ENCODE assay signal across 12 mouse cellular contexts in the genomic region with DNA sequence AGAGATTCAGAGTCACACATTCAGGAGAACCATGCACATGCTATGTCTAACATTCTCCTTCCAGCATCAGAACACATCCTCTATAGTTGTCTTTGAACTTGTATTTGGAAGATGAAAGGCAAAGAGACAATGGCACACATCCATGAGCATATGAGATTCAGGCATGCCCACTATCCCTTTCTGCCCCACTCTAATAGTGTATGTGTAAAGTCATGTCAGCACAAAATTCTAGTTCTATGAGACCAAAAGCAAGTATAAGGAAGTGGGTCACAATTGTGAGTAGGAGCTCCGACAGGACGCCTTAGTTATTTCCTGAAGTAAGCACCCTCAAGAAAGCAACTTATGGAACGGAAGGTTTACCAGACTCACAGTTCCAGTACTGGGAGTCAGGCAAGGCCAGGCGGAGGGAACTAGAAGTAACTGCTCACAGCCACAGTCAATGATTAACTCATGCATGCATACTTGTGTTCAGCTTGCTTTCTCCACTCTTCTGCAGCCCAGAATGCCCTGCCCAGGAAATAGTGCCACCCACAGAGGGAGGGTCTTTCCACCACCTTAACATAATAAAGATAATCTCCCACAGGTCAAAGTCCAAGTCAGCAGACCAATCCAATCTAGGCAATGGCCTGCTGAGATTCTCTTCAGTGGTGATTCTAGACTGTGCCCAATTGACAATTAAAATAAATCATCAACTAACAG.
A peak's percentile ranks its signal among the peaks of the same experiment; 100 is the strongest.
DNase-seq lines count a peak whose midpoint lies in the region.
"Had no signal": no experiment of that assay in that cellular context is flagged by ENCODE, and none has a peak within 500 bp of the region (broad histone marks: within the 10 kb centered on the region; RNA-seq: fewer than 3 reads in every experiment).

No protein-coding gene starts in this region.

- peak; percentile 39 for DNase-seq in testis, postnatal 14 days (ENCODE audit: low spot score)
- no peak for DNase-seq in testis, postnatal 10 days (ENCODE audit: low spot score)
- DNase-seq in kidney, adult 18-20 months, result peak; percentile 65
- peak; percentile 67 to 84 for DNase-seq in kidney, postnatal 25 days
- DNase-seq in yolk sac, embryonic 10.5 days (ENCODE audit: low spot score), result peak; percentile 72
- DNase-seq in thymus, postnatal 0 days (ENCODE audit: low spot score), result no peak
- no peak for DNase-seq in left cerebral cortex, postnatal 14 days (ENCODE audit: low spot score in 2 of 2)
- DNase-seq in spleen, adult 12 weeks (ENCODE audit: low spot score), result no peak
- DNase-seq: adrenal gland, adult 2 months; cerebellum, adult 9-10 months; heart, postnatal 4 days; thymus, postnatal 14 days had no signal

- intact Hi-C loops in left cerebral cortex, postnatal 14 days (cut with DNase I), result no loop called here

Comparison
In these comparisons a context has a peak if more than half of its experiments do, and no peak if none do; other contexts are left out.
1. DNase-seq: peak in testis, postnatal 14 days (single experiment), kidney, adult 18-20 months (single experiment), kidney, postnatal 25 days (2 of 2) and yolk sac, embryonic 10.5 days (single experiment); none in testis, postnatal 10 days (single experiment), thymus, postnatal 0 days (single experiment), left cerebral cortex, postnatal 14 days (0 of 2) and spleen, adult 12 weeks (single experiment).